Mouse (Mus musculus) CD4-positive, CD25-positive, alpha-beta regulatory T cell, adult 4 months (primary cell): ENCODE measurements around the gene Tollip. TPM values are rescaled to one million over a fixed set of nuclear protein-coding genes. Genes with fewer than 3 reads are reported as not detected.
"Not testable (repeated sequence)": the region's sequence is repeated elsewhere in the genome, so short reads cannot be mapped to it uniquely, and the experiment has no call there.

ENCODE experiments used
- ATAC-seq: one replicate; pipeline ENCODE4 v1.8.0; 2017
- polyA plus RNA-seq, 2 experiments: library from polyadenylated mRNA; unstranded; fragments of 100-300 nt; shearing (Covaris generic); gene quantifications; one replicate each; pipeline ENCODE4 v1.2.1; 2017

Tollip gene
- polyA plus RNA-seq, 2 experiments from 2014 or later, result 18.5 to 34.9 TPM

- no peak for ATAC-seq
These were observed 10.3 kb upstream of the Tollip start for GRCm38 (mm10) chr7:141928642-141929041.

- peak; percentile 64 for ATAC-seq
These were observed 6.6 kb upstream of the Tollip start for GRCm38 (mm10) chr7:141924917-141925316.

- ATAC-seq, result not testable (repeated sequence)
These were observed 5.8 kb upstream of the Tollip start for GRCm38 (mm10) chr7:141924121-141924520.

DNA sequence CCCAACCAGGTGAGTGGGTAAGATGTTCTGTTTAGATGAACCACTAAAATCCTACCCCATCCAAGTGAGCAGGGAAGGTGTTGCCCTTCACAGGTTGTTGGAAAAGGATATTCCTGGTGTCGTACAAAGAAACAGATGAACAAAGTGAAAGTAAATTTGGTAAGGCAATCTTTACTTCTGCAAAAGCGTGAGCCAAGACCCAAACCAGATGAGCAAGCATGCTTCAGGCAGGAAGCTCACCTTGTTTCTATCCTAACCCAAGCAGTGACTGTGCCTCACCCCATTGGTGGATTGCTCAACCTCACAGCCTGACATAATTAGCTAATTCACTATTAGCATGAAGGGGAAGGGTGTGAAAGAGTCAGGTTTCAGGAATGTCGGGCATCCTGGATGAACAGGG, 7.0 kb downstream of the Tollip start:
- ATAC-seq, result no peak

GRCm38 (mm10) chr7:141908591-141908990, 9.7 kb downstream of the Tollip start:
- ATAC-seq, result no peak

GRCm38 (mm10) chr7:141902791-141903190, 15.5 kb downstream of the Tollip start:
- no peak for ATAC-seq

DNA sequence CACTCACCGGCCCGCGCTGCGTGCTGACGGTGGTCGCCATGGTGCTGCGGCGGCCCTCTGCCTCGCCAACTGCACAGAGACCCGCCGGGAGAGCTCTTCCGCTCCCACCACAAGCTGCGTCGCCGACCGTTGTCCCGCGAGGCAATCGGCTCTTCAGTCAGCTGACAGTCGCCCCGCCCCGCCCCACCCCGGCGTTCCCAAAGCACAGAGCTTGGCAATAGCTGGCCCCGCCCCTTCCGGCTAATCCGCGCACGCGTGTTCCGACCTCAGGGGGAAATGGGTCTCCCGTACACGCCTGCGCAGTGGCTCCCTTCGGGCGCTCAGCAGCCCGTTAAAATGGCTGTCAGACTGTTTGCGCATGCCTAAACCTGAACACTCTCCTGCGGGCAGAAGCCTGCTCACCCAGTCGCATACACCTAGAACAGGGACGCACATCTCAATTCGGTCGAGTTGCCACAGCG, 16.0 kb downstream of the Tollip start:
- peak; percentile 93 for ATAC-seq

- peak; percentile 12 for ATAC-seq
These were observed 16.5 kb downstream of the Tollip start for GRCm38 (mm10) chr7:141901825-141902224.

DNA sequence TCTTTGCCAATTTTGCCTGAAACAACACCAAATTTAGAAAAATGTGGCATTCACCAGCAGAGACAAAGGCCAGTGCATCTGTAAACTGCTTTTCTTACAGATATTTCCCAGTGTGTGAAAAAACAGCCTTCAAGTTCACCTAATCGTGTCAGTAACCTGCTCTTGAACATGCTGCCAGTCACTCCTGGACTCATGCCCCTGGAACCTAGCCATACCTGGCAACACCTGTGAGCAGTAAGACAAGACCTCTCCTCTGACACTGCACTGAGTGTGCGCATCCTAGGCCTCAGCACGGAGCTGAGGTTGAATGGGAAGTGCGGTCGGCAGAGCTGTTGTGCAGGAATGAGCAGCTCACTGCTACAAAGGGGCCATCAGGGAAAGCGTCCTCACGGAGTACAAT, 26.2 kb downstream of the Tollip start:
- ATAC-seq, result no peak

DNA sequence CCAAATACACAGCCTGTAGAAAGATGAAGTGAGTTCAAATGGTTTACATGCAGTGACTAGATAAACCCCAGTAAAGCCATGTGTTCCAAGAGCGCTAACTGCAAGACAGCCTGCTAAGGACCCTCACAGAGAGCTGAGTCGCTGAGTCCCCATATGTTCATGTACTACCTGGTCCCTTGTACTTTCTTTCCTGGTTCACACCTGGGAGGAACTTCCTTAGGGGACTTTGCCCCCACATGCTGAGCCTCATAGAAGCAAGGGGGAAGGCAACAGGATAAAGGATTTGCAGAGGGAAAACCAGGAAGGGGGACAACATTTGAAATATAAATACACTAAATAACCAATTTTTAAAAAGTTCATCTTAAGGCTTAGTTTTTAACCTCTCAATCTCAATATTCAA, 39.5 kb downstream of the Tollip start:
- no peak for ATAC-seq

- no peak for ATAC-seq
These were observed 43.4 kb downstream of the Tollip start for GRCm38 (mm10) chr7:141874891-141875290.

GRCm38 (mm10) chr7:141870553-141870952, 47.8 kb downstream of the Tollip start:
- ATAC-seq, result no peak

GRCm38 (mm10) chr7:141869644-141870043, 48.7 kb downstream of the Tollip start:
- no peak for ATAC-seq

DNA sequence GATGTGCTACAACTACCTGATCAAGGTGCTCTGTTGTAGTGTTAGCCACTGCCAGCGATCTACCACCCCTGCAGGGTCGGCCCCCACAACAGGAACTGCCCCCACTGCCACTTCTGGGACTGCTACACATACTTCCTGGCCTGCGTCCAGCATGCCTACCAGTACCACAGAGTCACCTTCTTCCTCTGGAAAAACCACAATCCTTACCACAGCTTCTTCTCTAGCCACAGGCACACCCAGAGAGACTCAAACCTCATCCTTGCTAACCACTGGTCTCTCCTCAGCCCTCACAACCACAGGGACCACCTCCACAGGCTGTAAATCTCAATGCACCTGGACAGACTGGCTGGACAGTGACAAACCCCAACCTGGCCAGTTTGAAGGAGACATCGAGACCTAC, 57.3 kb downstream of the Tollip start:
- ATAC-seq, result no peak

DNA sequence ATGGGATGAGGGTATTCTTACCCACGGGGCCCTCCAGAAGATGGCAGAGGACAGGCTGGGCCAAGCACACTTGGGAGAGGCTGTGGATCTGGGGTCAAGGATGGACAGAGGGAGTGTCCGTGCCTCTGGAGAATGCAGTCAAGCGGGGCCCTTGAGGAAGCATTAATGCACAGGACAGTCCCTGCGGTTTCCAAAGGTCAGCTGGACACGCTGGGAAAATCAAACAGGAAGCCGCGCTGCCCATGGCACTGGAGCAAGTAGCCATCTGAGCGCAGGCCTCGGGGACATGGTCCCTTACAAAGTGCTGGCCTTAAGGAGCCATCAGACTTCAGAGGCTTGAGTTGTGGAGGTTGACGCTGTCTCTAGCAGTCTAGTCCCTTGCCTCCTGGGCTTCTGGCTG, 78.0 kb downstream of the Tollip start:
- no peak for ATAC-seq

DNA sequence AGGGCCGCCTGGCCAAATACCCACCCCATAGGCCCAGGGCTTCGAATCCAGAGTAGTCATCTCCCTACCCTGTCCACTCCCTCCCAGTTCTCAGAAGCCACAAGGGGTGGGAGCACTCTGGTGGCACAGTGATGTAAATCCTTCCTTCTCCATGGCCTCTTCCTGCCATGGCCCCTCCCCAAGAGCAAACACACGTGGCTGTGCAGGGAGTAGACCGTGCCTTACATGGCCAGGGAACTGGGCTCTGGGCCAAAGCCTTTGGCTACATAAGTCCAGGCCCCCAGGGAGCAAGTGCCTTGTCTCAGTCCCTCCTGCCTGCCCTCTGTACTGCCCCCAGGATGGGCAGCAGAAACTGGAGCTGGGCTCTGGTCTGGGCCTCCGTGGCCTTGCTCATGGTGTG, 79.5 kb downstream of the Tollip start, which contains the start of gene Muc5b:
Gene Muc5b (plus strand): TSS at position 292 of the 400 bp plus-strand sequence.
- no peak for ATAC-seq

DNA sequence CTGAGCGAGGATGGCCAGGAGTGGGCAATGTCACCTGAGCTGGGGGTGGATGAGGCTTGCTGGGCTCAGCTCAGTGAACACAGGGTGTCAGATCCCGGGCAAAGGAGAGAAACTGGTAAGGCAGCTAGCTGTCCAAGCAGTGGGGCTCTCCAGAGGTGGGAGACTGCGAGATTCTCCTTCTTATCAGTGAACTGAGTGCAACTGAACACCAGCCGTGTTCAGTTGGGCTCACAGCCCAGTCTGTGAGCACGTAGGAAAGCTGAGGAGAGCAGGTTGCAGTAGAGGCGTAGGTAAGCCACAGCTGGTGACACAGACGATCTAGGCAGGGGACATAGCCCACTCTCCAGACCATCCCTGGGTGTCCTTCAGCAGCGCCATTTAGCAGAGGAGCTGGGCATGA, 81.9 kb downstream of the Tollip start:
- no peak for ATAC-seq

- ATAC-seq, result no peak
These were observed 82.4 kb downstream of the Tollip start for GRCm38 (mm10) chr7:141835941-141836340.

Other genes with a start within 250 kb of the Tollip start
- not detected for gene Muc2, start 228.2 kb downstream of the Tollip start, polyA plus RNA-seq
- gene Muc5ac, start 129.5 kb downstream of the Tollip start, polyA plus RNA-seq, result under 1 TPM in 1 of 2 experiments, not detected in 1; 0.03 TPM
- gene Muc5b, start 79.4 kb downstream of the Tollip start, polyA plus RNA-seq, result not detected
- gene Brsk2, start 31.2 kb upstream of the Tollip start, polyA plus RNA-seq, result under 1 TPM; 0.29 to 0.52 TPM
- gene Mob2, start 142.6 kb upstream of the Tollip start, polyA plus RNA-seq, result 10 to 100 TPM; 63.0 to 78.7 TPM
- gene Dusp8, start 177.3 kb upstream of the Tollip start, polyA plus RNA-seq, result under 1 TPM in 1 of 2 experiments, not detected in 1; 0.17 TPM
- not detected for gene Gm45618, start 202.2 kb upstream of the Tollip start, polyA plus RNA-seq
- gene Gm39115, start 217.5 kb upstream of the Tollip start, polyA plus RNA-seq, result not detected
- gene Gm45337, start 226.1 kb upstream of the Tollip start, polyA plus RNA-seq, result not detected
- not detected for gene Gm29735, start 238.6 kb upstream of the Tollip start, polyA plus RNA-seq
- gene Gm4553, start 247.2 kb upstream of the Tollip start, polyA plus RNA-seq, result not detected